Mouse (Mus musculus) liver, embryonic 15.5 days (tissue): ENCODE results near the gene Pde1c. TPM values are rescaled to one million over a fixed set of nuclear protein-coding genes. Genes with fewer than 3 reads are reported as not detected.
"Not testable (repeated sequence)": the region's sequence is repeated elsewhere in the genome, so short reads cannot be mapped to it uniquely, and the experiment has no call there.

Source experiments
- ATAC-seq: fragments of 200-750 bp; cut with Nextera tagmentation; 2 replicates; pipeline ENCODE4 v1.8.0; 2017; ENCODE audit warnings: moderate number of reproducible peaks, mild to moderate bottlenecking, moderate library complexity; ENCODE audit not compliant: insufficient read depth
- H3K27ac ChIP-seq: fragments of 300-500 bp; sonication (generic); replicated peaks from 2 replicates; pipeline ENCODE4 v1.5.1; 2015; ENCODE audit warnings: mild to moderate bottlenecking, inconsistent platforms
- H3K27me3 ChIP-seq: fragments of 300-500 bp; sonication (generic); 2 replicates; pipeline ENCODE4 v1.6.1; 2015; ENCODE audit warnings: mild to moderate bottlenecking, inconsistent platforms
- H3K36me3 ChIP-seq: fragments of 300-500 bp; sonication (generic); replicated peaks from 2 replicates; pipeline ENCODE4 v1.6.1; 2015; ENCODE audit warnings: moderate library complexity, mild to moderate bottlenecking, inconsistent platforms
- H3K4me1 ChIP-seq: fragments of 300-500 bp; sonication (generic); replicated peaks from 2 replicates; pipeline ENCODE4 v1.6.1; 2015; ENCODE audit warnings: inconsistent platforms
- H3K4me2 ChIP-seq: fragments of 300-500 bp; sonication (generic); 2 replicates; pipeline ENCODE4 v1.6.1; 2015; ENCODE audit warnings: moderate library complexity, mild to moderate bottlenecking, inconsistent platforms
- H3K4me3 ChIP-seq: fragments of 300-500 bp; sonication (generic); replicated peaks from 2 replicates; pipeline ENCODE4 v1.5.1; 2015; ENCODE audit warnings: mild to moderate bottlenecking, inconsistent platforms
- H3K9ac ChIP-seq: fragments of 300-500 bp; sonication (generic); 2 replicates; pipeline ENCODE4 v1.6.1; 2015; ENCODE audit warnings: moderate library complexity, mild to moderate bottlenecking, inconsistent platforms
- H3K9me3 ChIP-seq: fragments of 300-500 bp; sonication (generic); replicated peaks from 2 replicates; pipeline ENCODE4 v1.6.1; 2016; ENCODE audit warnings: inconsistent platforms
- WGBS: fragments of 180-500 bp; shearing (Covaris S2); methylation state at CpG from one replicate; pipeline ENCODE4 v1.1.7; 2015; ENCODE audit warnings: mixed read lengths; ENCODE audit not compliant: insufficient replicate concordance; 5-methylcytosine and 5-hydroxymethylcytosine counted together
- polyA plus RNA-seq: library from polyadenylated mRNA; unstranded; fragments of >200 nt; fragmentation: Nextera tagmentation; extraction: Ambion mirVana; gene quantifications from 2 replicates; pipeline ENCODE4 v1.2.1, GENCODE M21; 2015

Gene Pde1c
- 0.61 and 0.76 TPM in 2 replicates for polyA plus RNA-seq

DNA sequence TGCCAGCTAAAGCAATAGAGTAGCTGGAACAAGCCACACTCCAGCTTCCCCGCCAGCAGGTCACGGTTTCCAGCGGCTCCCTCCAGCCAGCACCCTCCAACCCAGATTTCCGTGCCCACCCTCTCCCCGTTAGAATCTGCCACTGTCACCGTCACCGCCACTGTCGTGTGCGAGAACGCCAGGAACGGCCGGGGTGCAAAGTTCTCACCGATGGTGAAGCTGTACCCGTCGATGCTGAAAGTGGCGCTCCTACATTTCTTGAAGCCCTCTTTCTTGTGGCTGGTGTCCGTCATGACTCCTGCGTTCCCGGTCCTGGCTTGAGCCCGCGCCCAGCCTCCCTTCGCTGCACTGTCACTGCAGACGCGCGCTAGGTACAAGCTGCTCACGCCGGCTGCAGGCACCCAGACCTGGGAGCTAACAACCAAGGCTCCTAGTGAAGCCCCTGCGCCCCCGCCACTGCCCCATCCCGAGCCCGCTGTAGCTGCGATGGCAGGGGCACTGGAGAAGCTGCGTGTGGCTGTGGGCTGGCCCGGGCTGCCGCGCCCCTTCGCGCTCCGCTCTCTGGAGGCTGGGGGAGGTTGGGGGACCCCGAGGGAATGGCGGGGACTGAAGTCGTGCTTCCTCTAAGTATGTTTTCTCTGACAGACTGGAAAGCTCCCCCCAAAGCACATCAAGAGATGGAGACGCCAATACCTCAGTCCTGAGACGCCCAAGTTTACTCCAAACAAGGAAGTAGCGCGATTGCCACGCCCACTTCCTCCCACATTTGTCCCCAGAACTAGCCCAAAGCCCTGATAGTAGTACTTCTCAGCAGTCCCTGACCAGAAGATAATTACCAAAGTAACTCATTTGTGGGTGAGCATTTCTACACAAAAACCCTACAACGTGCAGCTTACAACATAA, at the start of gene Pde1c:
Gene Pde1c, minus strand, starts transcription at position 634 of the 903 bp plus-strand sequence.
- ATAC-seq, result peak; percentile 34; the same call in 1 of the 2 replicates
- H3K9ac ChIP-seq, result 0 out of 2 replicates have a peak within 1 kb of the TSS, but pooled peaks have one; percentile 25
- WGBS, result under 1% methylated on average over 48 of the region's 48 CpGs

DNA sequence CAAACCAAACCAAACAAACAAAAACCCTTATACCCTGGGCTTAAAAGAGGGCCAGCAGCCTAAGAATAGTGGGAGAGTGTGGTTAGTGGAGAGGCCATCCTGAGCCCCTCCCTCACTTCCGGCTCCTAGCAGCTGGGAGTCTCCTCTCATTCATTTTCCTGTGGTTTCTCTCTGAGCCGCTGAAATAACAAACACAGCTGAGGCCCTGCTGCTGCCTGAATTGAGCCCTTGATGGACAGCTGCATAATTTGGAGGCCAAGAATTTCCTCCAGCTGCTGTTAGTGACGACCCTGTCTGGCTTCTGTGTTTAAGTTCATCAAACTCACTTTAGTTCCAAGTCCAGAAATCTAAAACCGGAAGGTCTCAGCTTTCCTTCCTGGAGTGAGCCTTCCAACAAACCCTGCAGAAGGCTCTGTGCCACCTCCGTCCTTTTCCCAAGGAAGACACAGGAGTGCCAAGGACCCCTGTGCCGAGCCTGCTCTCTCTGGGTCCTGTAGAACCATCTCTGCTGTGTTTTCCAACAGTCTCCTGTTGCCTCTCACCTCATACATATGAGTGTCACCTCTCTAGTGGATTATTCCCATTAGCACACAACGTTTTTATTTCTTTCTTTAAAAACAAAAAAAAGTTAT, 48.2 kb upstream of the Pde1c start:
- Histone ChIP-seq H3K36me3 (no peaks in the 10 kb centered on the region), H3K4me3 (no peak overlapping the region), H3K9ac (no peak overlapping the region), H3K27me3 (no peaks in the 10 kb centered on the region), H3K4me1 (peaks cover 9% of the 10 kb centered on the region; the same call in 1 of the 2 replicates), H3K9me3 (no peaks in the 10 kb centered on the region), H3K27ac (no peak overlapping the region), H3K4me2 (no peak overlapping the region)
- WGBS, result 9% methylated on average over 7 of the region's 7 CpGs
- ATAC-seq, result no peak

More for the DNA sequence above, at the start of gene Pde1c:
- Histone ChIP-seq H3K4me2 (peak within 1 kb of the TSS; percentile 80), H3K9me3 (no peaks in the 10 kb centered on the region), H3K27me3 (0 out of 2 replicates have a peak, but pooled peaks cover 11% of the 10 kb centered on the region), H3K27ac (no peak within 1 kb of the TSS), H3K4me3 (peak within 1 kb of the TSS; percentile 59), H3K36me3 (no peaks in the 10 kb centered on the region), H3K4me1 (peaks cover 10% of the 10 kb centered on the region; the same call in 1 of the 2 replicates)

DNA sequence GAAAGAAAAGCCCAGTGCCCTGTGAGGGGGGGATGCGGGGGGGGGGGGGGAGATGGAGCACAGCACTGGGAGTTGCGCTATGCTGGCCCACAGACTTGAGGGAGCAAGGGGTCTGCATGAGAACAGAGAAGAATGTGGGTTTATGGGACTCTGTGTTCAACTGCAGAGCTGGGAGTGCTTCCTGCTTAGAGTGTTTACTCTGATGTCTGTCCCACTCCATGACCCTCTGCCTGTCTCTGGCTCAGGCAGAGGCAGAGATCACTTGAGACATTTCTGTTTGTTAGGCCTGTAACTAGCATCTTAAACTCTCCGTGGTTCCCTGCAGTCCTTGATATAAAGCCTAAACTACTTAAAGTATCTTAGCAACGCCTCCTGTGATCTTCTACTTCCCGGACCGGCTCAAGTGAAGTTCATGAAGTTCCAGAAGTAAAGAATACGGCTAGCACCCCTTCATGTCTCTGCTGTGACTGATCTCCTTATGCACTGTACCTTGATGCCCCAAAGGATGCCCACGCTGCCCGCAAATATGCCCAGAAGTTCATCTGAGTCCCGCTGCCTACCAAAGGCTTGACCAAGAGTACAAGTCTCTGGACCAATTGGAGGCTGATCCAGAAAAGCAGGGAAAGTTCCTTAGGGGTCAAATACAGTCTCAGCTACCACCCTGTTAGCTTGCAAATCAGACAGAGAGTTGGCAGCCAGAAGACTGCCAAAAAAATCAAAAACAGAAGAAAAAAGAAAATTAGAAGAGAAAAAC, 47.5 kb upstream of the Pde1c start:
- 42% methylated on average over 10 of the region's 10 CpGs for WGBS
- ATAC-seq, result no peak

GRCm38 (mm10) chr6:56609529-56609928, 40.6 kb upstream of the Pde1c start:
- not testable (repeated sequence) for H3K9ac ChIP-seq, H3K4me2 ChIP-seq, H3K9me3 ChIP-seq, H3K27me3 ChIP-seq, H3K36me3 ChIP-seq, H3K4me3 ChIP-seq, H3K27ac ChIP-seq, H3K4me1 ChIP-seq
- ATAC-seq, result peak; percentile 90
- WGBS, result 40% methylated on average over 1 of the region's 1 CpGs

More for the DNA sequence above, 47.5 kb upstream of the Pde1c start:
- no peaks in the 10 kb centered on the region for H3K36me3 ChIP-seq
- peaks cover 9% of the 10 kb centered on the region; the same call in 1 of the 2 replicates for H3K4me1 ChIP-seq
- no peaks in the 10 kb centered on the region for H3K27me3 ChIP-seq
- no peak overlapping the region for H3K4me2 ChIP-seq
- no peak overlapping the region for H3K27ac ChIP-seq
- H3K9ac ChIP-seq, result no peak overlapping the region
- no peak overlapping the region for H3K4me3 ChIP-seq
- H3K9me3 ChIP-seq, result no peaks in the 10 kb centered on the region

GRCm38 (mm10) chr6:56608277-56608676, 39.4 kb upstream of the Pde1c start:
- Histone ChIP-seq H3K9me3 (no peaks in the 10 kb centered on the region), H3K27ac (no peak overlapping the region), H3K36me3 (no peaks in the 10 kb centered on the region), H3K9ac (no peak overlapping the region), H3K27me3 (no peaks in the 10 kb centered on the region), H3K4me1 (no peaks in the 10 kb centered on the region; the same call in 1 of the 2 replicates), H3K4me3 (no peak overlapping the region), H3K4me2 (no peak overlapping the region)
- 4% methylated on average over 4 of the region's 4 CpGs for whole genome bisulfite sequencing
- ATAC-seq, result no peak

GRCm38 (mm10) chr6:56579568-56579967, 10.7 kb upstream of the Pde1c start:
- no peaks in the 10 kb centered on the region for H3K9me3 ChIP-seq
- no peak for ATAC-seq
- 14% methylated on average over 1 of the region's 1 CpGs for WGBS

DNA sequence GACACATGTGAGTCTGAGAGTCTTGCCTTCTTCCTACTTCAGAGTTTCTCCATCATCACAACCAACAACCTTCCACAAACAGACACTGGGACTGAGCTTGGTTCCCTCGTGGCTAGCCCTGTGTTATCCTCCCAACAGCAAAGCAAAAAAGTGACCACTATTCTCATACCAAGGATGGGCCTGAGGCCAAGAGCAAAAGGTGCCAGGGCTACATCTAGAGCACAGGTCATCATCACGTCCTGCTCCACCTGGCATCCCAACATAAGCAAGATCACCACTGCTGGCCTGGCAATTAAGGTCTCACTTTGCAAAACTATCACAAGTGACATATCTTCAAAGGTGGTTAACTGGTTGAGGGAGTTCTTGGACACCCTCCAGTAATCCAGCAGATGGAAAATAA, 8.0 kb downstream of the Pde1c start:
- Histone ChIP-seq H3K9ac (no peak overlapping the region), H3K4me1 (no peaks in the 10 kb centered on the region), H3K36me3 (no peaks in the 10 kb centered on the region), H3K4me3 (no peak overlapping the region), H3K27ac (no peak overlapping the region), H3K4me2 (no peak overlapping the region), H3K9me3 (no peaks in the 10 kb centered on the region), H3K27me3 (no peaks in the 10 kb centered on the region)
- ATAC-seq, result no peak
- WGBS, result 35% methylated on average over 2 of the region's 2 CpGs

More at GRCm38 (mm10) chr6:56579568-56579967, 10.7 kb upstream of the Pde1c start:
- H3K4me2 ChIP-seq, result no peak overlapping the region
- H3K4me1 ChIP-seq, result no peaks in the 10 kb centered on the region
- H3K9ac ChIP-seq, result no peak overlapping the region
- no peaks in the 10 kb centered on the region for H3K27me3 ChIP-seq
- H3K27ac ChIP-seq, result no peak overlapping the region
- H3K36me3 ChIP-seq, result no peaks in the 10 kb centered on the region
- no peak overlapping the region for H3K4me3 ChIP-seq

- Histone ChIP-seq H3K27ac (no peak overlapping the region), H3K9ac (no peak overlapping the region), H3K4me3 (no peak overlapping the region), H3K27me3 (no peaks in the 10 kb centered on the region), H3K9me3 (no peaks in the 10 kb centered on the region), H3K4me2 (no peak overlapping the region), H3K4me1 (no peaks in the 10 kb centered on the region), H3K36me3 (no peaks in the 10 kb centered on the region)
- ATAC-seq, result no peak
- 65% methylated on average over 2 of the region's 2 CpGs for WGBS
These were observed 8.4 kb downstream of the Pde1c start for GRCm38 (mm10) chr6:56560474-56560888.

- no peak for ATAC-seq
- Histone ChIP-seq H3K9ac (no peak overlapping the region), H3K4me3 (no peak overlapping the region), H3K9me3 (no peaks in the 10 kb centered on the region), H3K36me3 (no peaks in the 10 kb centered on the region), H3K4me1 (no peaks in the 10 kb centered on the region), H3K4me2 (no peak overlapping the region), H3K27me3 (no peaks in the 10 kb centered on the region), H3K27ac (no peak overlapping the region)
- 58% methylated on average over 2 of the region's 2 CpGs for WGBS
These were observed 10.2 kb downstream of the Pde1c start for GRCm38 (mm10) chr6:56558711-56559110.

GRCm38 (mm10) chr6:56555848-56556247, 13.1 kb downstream of the Pde1c start:
- Histone ChIP-seq H3K4me2 (no peak overlapping the region), H3K36me3 (no peaks in the 10 kb centered on the region), H3K4me1 (no peaks in the 10 kb centered on the region), H3K4me3 (no peak overlapping the region), H3K9ac (no peak overlapping the region), H3K27ac (no peak overlapping the region), H3K9me3 (no peaks in the 10 kb centered on the region), H3K27me3 (no peaks in the 10 kb centered on the region)
- 52% methylated on average over 3 of the region's 3 CpGs for WGBS
- ATAC-seq, result no peak

DNA sequence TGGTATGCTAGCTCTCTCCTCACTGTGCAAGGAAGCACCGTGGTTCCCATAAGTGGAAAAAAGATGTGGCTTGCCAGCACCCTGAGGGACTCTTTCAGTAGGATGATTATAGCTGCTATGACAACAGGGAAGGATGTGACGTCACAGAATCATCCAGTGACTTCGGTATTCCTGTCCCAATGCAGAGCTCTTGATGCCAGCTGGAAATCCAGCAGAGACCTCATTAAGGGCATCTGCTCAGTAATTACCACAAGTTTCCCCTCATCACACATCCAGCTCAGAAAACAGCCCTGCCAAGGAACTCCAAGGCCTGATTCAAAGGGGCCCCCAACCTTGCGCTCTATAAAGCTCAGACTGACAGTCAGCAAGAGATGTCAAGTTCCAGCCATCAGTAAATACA, 13.5 kb downstream of the Pde1c start:
- WGBS, result 65% methylated on average over 4 of the region's 4 CpGs
- H3K9ac ChIP-seq, result no peak overlapping the region
- H3K27me3 ChIP-seq, result no peaks in the 10 kb centered on the region
- H3K4me3 ChIP-seq, result no peak overlapping the region
- H3K36me3 ChIP-seq, result no peaks in the 10 kb centered on the region
- H3K4me1 ChIP-seq, result no peaks in the 10 kb centered on the region
- no peak overlapping the region for H3K4me2 ChIP-seq
- H3K27ac ChIP-seq, result no peak overlapping the region
- ATAC-seq, result no peak
- no peaks in the 10 kb centered on the region for H3K9me3 ChIP-seq
